Mouse (Mus musculus) adrenal gland, postnatal 25 days (tissue): ENCODE data around the gene Gm27029. TPM values are rescaled to one million over a fixed set of nuclear protein-coding genes. Genes with fewer than 3 reads are reported as not detected.
A peak's percentile ranks its signal among the peaks of the same experiment; 100 is the strongest.
"Not testable (repeated sequence)": the region's sequence is repeated elsewhere in the genome, so short reads cannot be mapped to it uniquely, and the experiment has no call there.

ENCODE experiments used
- DNase-seq: peaks from one replicate; pipeline ENCODE4 v3.0.0; 2021; ENCODE audit warnings: mixed read lengths
- total RNA-seq: library from RNA; stranded (reverse); gene quantifications from 2 replicates; pipeline ENCODE4 v1.2.3, GENCODE M21; 2021

Gm27029 gene
- total RNA-seq, 1 experiment from 2014 or later: 3.7 TPM

DNA sequence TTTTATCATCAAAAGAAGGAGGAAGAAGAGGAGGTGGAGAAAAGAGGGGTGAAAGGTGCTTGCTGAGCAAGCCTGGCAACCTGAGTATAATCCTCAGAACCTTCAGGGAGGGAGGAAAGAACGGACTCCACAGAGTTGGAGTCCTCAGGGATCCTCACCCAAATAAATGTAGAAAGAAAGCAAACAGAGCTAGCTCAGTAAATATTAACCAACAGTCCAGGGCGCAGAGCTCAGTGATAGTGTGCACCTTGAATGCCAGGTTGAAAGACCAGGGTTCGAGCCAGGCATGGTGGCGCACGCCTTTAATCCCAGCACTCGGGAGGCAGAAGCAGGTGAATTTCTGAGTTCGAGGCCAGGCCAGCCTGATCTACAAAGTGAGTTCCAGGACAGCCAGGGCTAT, 31.0 kb upstream of the Gm27029 start:
- DNase-seq: no peak

DNA sequence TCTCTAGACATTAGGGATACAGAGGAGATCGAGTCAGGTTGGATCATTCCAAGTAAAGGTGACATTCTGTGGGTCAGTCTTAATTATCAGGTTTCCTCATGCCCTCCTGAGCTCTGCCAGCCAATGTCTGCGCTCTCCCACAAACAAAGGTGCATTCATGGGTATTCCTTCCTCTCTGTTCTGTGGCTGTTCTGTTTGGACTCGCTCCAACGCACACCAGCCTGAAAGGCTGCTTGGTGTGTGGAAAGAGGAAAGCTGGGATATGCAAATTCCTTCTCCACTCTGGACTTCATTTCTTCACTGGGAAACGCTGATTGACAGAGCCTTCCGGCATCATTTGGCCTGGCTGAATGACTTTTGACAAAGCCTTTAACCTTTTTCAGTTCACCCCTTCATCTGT, 30.1 kb upstream of the Gm27029 start:
- DNase-seq: no peak

DNA sequence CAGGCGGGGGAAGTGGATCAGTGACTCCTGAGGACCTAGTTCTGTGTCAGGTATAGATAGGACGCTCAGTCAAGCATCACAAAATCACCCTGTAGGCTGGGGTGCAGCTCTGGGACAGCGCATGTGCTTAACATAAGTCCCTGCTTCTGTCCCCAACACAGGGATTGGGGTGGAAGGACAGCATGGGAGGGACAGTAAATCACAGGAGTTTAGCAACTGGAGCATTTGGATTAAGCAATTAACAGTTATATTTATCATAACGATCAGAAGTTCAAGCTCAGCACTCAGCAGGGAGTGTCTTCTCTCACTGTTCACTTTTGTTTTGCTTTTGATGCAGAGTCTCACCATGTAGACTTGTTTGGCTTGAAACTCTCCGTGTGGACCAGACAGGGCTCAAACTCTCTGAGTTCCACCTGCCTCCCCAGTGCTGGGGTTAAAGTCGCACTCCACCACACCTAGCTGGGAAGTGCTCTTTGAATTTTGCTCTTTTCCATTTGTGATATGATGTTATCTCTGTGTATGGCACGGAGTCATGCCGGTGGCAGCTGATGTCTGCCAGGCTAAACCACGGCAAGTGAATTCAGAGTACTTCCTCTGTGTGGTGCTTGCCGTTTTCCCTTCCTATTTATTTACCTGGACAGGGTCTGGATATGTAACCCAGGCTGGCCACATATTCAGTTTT, 27.6 kb upstream of the Gm27029 start:
- DNase-seq: no peak

DNA sequence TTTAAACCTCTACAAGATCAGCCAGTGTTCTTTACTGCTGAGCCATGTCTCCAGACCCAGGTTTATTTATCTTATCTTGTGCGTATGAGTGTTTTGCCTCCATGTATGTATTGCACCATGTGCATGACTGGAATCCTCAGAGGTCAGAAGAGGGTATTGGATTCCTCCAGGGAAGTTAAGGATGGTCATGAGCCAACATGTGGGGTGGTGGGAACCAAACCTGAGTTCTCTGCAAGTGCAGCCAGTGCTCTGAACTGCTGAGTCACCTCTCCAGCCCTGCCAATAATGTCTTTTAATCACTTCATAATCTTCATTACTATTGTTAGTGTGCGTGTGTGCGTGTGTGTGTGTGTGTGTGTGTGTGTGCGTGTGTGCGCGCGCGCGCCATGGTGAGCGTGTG, 26.9 kb upstream of the Gm27029 start:
- DNase-seq: no peak

DNA sequence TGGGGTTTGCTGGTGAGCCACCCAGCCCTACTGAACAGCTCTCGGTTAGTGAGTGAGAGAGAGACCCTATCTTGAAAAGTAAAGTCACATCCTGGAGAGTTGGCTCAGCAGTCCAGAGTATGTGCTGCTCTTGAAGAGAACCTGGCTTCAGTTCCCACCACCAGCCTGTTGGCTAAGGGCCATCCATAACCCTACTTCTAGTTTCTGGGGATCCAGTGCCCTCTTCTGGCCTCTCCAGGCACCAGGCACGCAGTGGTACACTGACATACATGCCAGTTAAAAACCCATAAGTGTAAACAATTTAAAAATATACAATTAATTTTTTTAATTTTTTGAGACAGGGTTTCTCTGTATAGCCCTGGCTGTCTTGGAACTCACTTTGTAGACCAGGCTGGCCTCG, 25.8 kb upstream of the Gm27029 start:
- DNase-seq: no peak

DNA sequence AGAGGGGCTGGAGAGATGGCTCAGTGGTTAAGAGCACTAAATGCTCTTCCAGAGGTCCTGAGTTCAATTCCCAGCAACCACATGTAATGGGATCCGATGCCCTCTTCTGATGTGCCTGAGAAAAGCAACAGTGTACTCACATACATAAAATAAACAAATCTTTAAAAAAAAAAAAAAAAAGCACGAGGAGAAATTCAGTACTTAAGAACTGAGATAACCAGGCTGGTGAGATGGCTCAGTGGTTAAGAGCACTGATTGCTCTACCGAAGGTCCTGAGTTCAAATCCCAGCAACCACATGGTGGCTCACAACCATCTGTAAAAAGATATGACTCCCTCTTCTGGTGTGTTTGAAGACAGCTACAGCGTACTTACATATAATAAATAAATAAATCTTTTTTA, 25.0 kb upstream of the Gm27029 start:
- not testable (repeated sequence) for DNase-seq

DNA sequence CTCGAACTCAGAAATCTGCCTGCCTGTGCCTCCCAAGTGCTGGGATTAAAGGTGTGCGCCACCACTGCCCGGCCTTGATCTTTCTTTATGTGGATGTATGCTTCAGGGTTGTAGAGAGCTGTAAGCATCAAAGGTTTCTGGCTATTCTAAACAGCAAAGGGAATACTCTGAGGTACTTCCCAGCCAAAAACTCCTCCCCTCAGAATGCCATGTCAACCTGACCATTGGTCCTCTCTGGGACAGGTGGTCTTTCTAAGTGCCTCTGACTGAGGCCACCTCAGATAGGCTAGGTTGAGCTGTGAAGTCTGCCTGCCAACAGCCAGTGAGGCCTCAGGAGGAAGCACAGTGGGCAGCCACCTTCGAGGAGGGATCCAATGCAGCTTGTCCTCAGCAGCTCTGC, 24.3 kb upstream of the Gm27029 start:
- no peak for DNase-seq

DNA sequence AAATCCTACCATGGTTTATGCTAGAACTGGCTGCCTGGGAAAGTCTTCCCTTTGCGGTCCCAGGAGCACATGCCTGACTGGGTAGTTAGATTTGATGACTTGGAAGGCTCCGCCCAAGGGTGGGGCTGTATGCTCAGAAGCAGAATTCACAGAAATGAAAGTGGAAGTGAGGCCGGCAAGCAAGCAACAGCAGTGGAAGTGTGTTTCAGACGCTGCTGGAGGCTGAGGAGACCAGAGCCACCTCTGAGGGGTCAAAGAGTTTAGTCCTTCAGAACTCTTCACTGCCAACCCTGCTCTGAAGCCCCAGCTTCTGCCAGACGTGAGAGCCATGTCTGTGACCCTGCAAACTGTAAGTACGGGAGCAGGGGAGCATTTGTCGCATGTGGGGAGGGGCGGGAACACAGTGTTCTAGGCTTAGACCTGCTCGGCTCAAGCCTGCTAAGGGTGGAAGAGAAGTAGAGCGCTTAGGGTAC, 23.7 kb upstream of the Gm27029 start, which contains the start of gene Ifi35:
Gene Ifi35, plus strand, starts transcription at position 134 of the 473 bp plus-strand sequence.
- DNase-seq: peak; percentile 75

DNA sequence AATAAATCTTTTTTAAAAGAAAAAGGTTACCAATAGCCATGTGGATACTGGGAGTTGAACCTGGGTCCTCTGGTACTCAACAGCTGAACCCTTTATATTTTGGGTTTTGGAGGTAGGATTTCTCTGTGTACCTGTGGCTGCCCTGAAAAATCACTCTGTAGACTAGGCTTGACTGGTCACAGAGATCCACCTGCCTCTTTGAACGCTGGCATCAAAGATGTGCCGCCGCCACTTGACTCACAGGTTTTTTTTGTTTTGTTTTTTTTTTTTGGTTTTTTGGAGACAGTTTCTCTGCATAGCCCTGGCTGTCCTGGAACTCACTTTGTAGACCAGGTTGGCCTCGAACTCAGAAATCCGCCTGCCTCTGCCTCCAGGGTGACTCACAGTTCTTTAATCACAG, 23.2 kb upstream of the Gm27029 start:
- no peak for DNase-seq

DNA sequence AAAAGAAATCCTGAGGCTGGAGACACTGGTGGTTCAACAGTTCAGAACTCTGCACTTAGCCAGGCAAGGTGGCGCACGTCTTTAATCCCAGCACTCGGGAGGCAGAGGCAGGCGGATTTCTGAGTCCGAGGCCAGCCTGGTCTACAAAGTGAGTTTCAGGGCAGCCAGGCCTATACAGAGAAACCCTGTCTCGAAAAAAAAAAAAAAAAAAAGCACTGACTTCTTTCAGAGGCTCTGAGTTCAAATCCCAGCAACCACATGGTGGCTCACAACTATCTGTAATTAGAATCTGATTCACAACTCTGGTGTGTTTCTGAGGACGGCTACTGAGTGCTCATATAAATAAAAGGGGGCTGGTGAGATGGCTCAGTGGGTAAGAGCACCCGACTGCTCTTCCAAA, 22.3 kb upstream of the Gm27029 start:
- DNase-seq: not testable (repeated sequence)

DNA sequence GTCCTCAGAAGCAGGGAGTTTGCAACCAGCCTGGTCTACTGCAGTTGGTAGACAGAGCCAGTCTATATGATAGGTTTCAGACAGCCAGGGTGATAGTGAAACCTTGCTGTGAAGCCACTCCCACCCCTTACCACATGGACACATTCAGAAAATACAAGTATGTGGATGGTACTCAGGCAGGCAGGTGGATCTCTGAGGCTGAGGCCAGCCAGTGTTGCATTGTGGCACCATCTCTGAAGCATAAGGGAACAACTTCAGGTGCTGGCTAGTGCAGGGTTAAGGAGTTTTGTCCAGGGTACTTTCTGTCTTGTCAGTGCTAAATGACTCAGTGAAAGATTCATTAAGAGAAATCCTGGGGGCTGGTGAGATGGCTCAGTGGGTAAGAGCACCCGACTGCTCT, 21.7 kb upstream of the Gm27029 start:
- DNase-seq: no peak

DNA sequence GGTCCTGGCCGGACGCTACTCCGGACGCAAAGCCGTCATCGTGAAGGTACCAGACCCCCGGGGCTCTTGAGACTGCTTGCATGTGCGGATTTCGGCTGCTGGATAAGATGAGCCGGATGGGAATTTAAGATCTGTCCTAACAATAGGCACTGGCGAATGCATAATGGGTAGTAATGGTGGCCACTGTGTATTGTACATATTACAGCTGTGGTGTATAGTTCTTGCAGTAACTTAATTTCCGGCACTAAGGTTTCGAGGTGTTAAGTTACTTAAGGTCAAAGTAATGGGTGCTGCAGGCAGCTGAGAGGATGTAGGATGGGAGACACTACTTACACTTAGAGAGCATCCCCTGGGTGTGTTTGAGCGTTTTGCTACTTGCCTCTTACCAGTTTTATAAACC, 18.2 kb upstream of the Gm27029 start:
- DNase-seq: no peak

DNA sequence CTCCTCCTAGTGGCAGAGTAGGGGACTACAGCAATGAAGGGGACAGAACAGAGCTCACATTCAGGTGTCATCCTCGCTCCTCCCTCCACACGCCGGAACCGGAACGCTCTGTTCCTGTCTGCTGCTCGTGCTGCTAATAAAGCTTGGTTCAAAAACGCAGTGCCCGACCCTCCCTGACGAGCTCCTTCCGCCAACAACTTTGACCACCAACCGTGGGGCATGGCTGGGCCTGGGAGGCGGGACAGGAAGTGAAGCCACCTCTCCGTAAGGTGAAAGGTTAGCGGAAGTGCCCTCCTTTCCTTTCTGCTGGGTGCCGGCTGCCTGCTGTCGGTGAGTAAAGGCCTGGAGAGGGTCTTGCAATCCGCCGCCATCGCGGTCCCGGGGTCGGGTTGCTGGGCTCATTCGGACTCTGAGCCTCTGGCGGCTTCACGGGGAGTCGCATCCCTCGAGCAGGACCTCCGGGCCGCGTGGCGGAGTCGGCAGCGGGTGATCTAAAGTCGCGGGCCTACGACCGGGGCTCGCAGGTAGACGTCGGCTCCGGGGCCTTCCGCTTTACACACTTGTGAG, 17.6 kb upstream of the Gm27029 start, which contains the start of gene Rpl27:
Gene Rpl27, plus strand, starts transcription at position 172 of the 567 bp plus-strand sequence.
- peak; percentile 92 for DNase-seq

DNA sequence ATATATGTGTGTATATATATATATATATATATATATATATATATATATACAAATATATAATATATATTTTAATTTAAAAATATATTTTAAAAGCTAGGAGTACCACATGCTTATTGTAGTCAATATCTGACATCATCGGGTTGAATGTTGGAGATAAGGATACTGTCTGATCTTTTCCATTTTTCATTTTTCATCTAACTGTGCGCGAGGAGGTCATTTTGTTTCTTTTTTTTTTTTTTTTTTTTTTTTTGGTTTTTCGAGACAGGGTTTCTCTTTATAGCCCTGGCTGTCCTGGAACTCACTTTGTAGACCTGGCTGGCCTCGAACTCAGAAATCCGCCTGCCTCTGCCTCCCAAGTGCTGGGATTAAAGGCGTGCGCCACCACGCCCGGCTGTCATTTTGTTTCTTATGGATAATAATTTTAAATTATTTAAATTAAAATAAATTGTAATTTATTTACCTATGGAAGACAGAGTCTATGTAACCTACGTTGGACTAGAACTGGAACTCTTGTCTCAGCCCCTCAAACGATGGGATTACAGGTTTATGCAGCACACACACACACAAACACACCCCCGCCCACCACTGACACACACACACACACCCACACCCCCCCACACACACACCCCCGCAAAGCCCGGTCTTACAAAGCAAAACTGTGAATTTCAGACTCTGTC, 17.0 kb upstream of the Gm27029 start:
- DNase-seq: not testable (repeated sequence)

DNA sequence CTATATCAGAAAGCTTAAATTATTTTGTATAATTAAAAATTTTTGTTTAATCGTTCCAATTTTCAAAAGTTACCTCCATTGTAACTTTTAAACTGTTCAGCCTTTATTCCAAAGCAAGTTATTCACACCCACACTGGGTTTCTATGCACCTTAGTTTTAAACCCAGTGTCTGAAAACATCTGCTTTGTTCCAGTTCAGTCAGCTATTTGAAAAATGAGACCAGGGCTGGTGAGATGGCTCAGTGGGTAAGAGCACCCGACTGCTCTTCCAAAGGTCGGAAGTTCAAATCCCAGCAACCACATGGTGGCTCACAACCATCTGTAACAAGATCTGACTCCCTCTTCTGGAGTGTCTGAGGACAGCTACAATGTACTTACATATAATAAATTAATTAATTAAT, 13.4 kb upstream of the Gm27029 start:
- DNase-seq: not testable (repeated sequence)

DNA sequence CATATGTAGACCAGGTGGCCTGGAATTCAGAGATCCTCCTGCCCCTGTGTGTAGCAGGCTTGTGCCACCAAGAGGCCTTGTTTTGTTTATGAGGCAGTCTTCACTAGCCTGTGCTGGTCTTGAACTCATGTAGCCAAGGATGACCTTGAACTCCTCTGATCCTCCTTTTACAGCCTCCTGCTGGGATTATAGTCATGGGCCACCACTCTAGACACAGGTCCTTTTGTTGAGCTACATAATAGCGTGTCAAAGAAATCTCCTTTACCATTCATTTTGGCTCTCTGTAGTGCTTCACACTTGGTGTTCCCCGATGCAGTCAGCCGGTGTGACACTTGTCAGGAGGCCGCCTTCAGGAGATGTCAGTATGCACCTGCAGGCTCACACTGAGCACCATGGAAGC, 12.3 kb upstream of the Gm27029 start:
- DNase-seq: no peak

DNA sequence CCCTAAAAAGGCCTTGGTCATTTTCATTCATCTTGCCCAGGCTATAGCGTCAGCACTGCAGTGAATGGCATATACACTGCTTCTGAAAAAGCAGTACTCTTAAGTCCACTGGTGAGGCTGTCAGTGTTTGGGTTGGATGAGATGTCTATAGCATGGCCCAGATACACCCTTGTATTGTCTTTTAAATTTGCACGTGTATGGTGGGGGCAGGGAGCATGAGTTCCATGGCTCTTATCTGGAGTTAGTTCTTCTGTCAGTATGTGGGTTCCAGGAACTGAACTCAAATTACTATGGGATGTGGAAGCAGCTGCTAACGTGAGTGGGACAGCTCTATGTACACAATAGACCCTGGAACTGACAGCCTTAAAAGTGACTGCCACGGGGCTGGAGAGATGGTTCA, 11.2 kb upstream of the Gm27029 start:
- no peak for DNase-seq

DNA sequence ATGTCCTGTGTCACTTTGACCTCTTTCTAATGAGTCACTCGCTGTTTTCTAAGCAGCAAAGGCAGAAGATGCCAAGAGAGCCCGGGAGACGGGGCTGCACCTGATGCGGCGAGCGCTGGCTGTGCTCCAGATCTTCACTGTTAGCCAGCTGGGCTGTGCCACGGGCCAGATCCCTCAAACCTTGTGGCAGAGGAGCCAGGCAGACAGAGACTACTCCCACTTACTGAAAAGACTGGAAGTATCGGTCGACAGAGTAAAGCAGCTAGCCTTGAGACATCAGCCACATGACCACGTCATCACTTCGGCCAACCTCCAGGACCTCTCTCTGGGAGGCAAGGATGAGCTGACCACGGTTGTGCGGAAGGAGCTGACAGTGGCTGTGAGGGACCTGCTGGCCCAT, 8.8 kb upstream of the Gm27029 start:
- no peak for DNase-seq

DNA sequence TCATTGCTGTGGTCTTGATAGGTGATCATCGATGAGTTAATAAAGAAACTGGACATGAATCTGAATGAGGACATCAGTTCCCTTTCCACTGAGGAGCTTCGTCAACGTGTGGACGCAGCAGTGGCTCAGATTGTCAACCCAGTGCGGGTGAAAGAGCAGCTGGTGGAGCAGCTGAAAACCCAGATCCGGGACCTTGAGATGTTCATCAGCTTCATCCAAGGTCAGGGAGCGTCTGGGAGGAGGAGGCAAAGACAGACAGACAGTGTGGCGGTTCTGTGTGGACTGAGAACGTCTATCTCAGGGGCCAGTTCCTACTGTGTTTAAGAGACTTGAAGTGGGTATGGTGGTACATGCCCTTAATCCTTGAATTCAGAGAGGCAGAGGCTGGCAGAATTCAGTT, 6.7 kb upstream of the Gm27029 start:
- no peak for DNase-seq

DNA sequence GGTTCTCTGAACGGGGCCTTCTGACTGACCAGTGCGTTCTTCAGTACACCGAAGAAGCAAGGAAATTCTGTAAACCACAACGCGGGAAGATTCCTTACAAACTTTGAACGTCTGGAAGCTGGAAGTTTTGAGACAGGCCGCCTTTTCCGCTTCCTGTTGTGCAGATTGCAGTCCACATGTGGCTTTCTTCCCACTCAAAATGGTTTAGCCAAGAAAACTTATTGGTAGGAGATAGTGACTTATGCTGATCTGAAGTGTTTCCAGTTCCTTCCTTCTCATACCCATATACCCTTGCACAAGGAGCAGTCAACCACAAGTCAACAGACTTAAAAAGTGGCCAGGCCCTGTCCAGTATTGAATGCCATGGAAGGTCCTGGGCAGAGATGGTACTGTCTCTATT, 1.6 kb upstream of the Gm27029 start:
- no peak for DNase-seq

DNA sequence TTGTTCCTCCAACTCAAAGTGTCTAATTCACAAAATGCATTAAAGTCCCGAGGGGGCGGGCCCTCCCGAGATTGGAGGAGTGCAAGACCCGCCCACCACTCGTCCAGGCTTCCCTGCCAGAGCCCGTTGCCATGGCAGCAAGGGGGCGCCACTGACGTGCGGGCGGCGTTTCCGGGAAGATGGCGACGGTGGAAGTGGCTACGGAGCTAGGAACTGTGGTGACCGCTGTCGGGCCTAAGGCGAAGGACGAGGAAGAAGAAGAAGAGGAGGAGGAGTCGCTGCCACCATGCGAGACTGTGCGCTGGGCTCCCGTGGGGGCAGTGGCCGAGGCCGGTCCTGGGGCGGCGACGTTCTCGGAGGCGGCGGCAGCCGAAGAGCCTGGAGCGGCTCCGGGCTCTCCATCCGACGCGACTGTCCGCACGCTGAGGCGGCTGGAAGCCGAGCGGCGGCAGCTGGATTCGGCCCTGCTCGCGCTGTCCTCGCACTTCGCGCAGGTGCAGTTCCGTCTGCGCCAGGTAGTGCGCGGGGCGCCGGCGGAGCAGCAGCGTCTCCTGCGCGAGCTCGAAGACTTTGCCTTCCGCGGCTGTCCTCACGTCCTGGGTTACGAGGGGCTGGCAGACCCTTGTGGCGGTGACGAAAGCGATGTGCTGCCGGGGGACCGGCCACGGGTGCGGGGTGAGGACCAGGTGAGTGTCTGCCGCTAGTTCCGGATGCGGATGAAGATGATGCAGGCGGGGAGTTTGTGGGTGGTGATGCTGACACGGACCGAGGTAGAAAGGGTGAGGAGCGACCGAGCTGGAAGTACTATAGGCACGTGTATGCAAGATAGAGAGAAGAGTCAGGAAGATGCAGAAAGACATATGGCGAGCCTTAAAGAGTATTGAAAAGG, 573 bp upstream of the Gm27029 start, which contains the start of the genes Rundc1 and Ptges3l:
Gene Rundc1, plus strand, starts transcription at position 161 of the 889 bp plus-strand sequence.
Gene Ptges3l, minus strand, starts transcription at position 409 of the 889 bp plus-strand sequence.
- peak; percentile 99 for DNase-seq

DNA sequence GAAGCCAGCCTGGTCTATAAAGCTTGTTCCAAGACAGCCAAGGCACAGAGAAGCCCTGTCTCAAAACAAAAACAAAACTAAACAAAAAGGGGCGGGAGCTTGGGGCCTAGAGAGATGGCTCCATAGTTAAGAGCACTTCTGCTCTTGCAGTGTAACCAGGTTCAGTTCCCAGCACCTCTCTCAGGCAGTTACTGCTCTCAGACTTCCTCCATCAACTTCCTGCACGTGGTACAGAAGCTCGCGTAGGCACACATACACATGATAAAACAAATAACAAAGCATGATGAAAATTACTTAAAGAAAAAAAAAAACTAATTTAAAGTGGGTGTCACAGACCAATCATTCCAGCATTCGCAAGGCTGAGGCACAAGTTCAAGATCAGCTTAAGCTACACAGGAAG, 4.4 kb downstream of the Gm27029 start:
- DNase-seq: no peak
